Mouse (Mus musculus): ENCODE measurements around the gene Caskin2.
"Not testable (repeated sequence)": the region's sequence is repeated elsewhere in the genome, so short reads cannot be mapped to it uniquely, and the experiment has no call there.

Caskin2 gene

GRCm38 (mm10) chr11:115765607-115766141 lies 47.8 kb downstream of the Caskin2 start:
- DNase-seq (ENCODE audit: low spot score in 2 of 2): peak in 1 of 2 experiments; percentile 40

GRCm38 (mm10) chr11:115765103-115765606 lies 48.3 kb downstream of the Caskin2 start, which contains the start of gene Tmem94:
TSS of gene Tmem94 (plus strand) at chr11:115765433.
- DNase-seq (ENCODE audit: low spot score in 2 of 2): peak; percentile 92 to 93

GRCm38 (mm10) chr11:115764698-115765097 lies 48.7 kb downstream of the Caskin2 start:
- DNase-seq (ENCODE audit: low spot score in 2 of 2): no peak

- not testable (repeated sequence) for DNase-seq (ENCODE audit: low spot score in 2 of 2)
These were observed 51.3 kb downstream of the Caskin2 start for GRCm38 (mm10) chr11:115762176-115762575.

- DNase-seq (ENCODE audit: low spot score in 2 of 2): no peak
These were observed 60.0 kb downstream of the Caskin2 start for GRCm38 (mm10) chr11:115753485-115753884.

GRCm38 (mm10) chr11:115752653-115753052 lies 60.8 kb downstream of the Caskin2 start:
- no peak for DNase-seq (ENCODE audit: low spot score in 2 of 2)

- DNase-seq (ENCODE audit: low spot score in 2 of 2): no peak
These were observed 61.7 kb downstream of the Caskin2 start for GRCm38 (mm10) chr11:115751725-115752124.

- no peak for DNase-seq (ENCODE audit: low spot score in 2 of 2)
These were observed 63.6 kb downstream of the Caskin2 start for GRCm38 (mm10) chr11:115749834-115750233.

Measured in right cerebral cortex, postnatal 36 days (tissue).